Mouse (Mus musculus): Measurements from ENCODE around the gene Cdc42ep4. TPM values are rescaled to one million over a fixed set of nuclear protein-coding genes. Genes with fewer than 3 reads are reported as not detected.
A peak's percentile ranks its signal among the peaks of the same experiment; 100 is the strongest.

Gene Cdc42ep4
- polyA plus RNA-seq, 1 experiment from 2014 or later, result 78.2 TPM

DNA sequence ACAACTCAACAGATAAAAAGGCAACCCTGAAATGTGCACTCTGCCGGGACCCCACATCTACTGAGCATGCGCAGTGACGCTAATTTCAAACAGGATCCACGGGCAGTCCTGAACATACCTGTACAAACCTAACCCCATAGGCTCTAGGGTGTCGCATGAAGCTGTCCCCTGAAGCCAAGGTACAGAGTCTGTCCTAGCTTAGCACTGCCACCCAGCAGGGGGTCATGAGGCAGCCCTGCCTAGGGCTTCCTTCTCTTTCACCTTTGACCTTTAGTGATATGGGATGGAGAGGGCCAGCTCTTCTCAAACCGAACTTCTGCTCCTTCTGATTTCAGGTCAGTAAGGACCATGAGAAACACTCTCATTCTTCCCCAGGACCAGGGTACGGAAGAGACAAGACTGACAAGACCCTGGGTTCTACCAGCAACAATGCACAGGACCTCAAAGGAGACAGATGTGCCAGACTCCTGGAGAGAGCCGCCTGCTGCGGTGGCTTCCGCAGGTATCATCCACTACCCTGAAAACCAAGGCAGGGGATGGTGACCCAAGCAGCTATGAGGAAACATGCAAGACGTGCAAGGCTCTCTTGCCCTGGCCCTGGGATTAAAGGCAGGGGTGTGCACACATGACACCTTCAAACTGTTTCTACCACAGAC, 3.8 kb downstream of the Cdc42ep4 start:
- no peaks in the 10 kb centered on the region for H3K9me3 ChIP-seq (ENCODE audit: control insufficient read depth, low read length)
- peak overlapping the region; percentile 74 for H3K4me2 ChIP-seq (ENCODE audit: low read depth)
- 83% methylated on average over 11 of the region's 11 CpGs for WGBS
- H3K27ac ChIP-seq (ENCODE audit: low read depth, low read length), result no peak overlapping the region
- peak overlapping the region; percentile 95; the same call in 1 of the 2 replicates for H3K9ac ChIP-seq (ENCODE audit: low read length)
- DNase-seq (ENCODE audit: low spot score) (no peak), ATAC-seq (ENCODE audit: insufficient read depth, low FRiP score, low TSS enrichment) (no peak)
- H3K27me3 ChIP-seq (ENCODE audit: control insufficient read depth, insufficient read depth, low read length), result no peaks in the 10 kb centered on the region
- peak overlapping the region; percentile 95; the same call in 1 of the 2 replicates for H3K4me3 ChIP-seq (ENCODE audit: low read depth, low read length)
- peaks cover 25% of the 10 kb centered on the region for H3K4me1 ChIP-seq (ENCODE audit: control insufficient read depth, insufficient read depth, low read length)
- H3K36me3 ChIP-seq (ENCODE audit: control insufficient read depth, insufficient read depth, low read length), result peaks cover 14% of the 10 kb centered on the region

DNA sequence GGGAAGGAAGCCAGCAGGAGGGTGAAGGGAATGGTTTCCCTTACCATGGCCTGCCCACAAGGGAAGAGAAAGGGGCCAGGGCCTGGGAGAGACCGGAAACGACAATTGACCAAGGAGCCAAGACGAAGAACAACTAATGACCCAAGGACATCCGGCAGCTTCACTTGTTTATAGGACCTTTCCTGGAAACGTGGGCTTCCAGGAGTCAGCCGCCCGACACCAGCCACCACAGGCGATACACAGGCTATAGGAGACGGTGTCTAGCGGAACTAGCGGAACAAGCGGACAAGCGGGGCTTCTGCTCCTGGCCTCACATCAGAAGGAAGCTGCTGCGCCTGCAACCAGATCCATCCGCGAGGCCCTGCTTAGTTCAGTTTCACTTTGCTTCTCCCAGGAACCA, 4.6 kb downstream of the Cdc42ep4 start:
- Histone ChIP-seq H3K27me3 (ENCODE audit: control insufficient read depth, insufficient read depth, low read length) (no peaks in the 10 kb centered on the region), H3K27ac (ENCODE audit: low read depth, low read length) (no peak overlapping the region), H3K4me2 (ENCODE audit: low read depth) (no peak overlapping the region), H3K4me3 (ENCODE audit: low read depth, low read length) (no peak overlapping the region), H3K9ac (ENCODE audit: low read length) (peak overlapping the region; percentile 35), H3K9me3 (ENCODE audit: control insufficient read depth, low read length) (no peaks in the 10 kb centered on the region), H3K36me3 (ENCODE audit: control insufficient read depth, insufficient read depth, low read length) (peaks cover 19% of the 10 kb centered on the region), H3K4me1 (ENCODE audit: control insufficient read depth, insufficient read depth, low read length) (peaks cover 25% of the 10 kb centered on the region)
- 76% methylated on average over 16 of the region's 16 CpGs for WGBS
- DNase-seq (ENCODE audit: low spot score), result peak; percentile 62
- ATAC-seq (ENCODE audit: insufficient read depth, low FRiP score, low TSS enrichment), result no peak

DNA sequence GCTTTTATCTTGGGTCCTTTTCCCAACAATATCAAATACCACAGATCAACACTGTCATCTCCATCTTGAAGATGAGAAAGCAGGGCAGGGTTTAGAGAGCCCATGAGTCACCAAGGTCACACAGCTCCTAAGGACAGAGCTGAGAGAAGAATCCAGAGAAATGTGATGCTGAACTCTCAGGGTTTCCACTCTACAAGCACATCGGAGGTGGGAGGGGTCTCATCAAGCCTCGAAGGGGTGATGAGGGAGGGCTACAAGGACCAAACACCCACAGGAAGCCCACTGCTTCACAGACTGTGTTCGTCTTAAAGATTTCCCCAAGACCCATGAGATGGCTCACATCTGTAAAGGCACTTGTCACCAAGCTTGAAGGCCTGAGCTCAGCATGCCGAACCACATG, 5.7 kb downstream of the Cdc42ep4 start:
- ATAC-seq (ENCODE audit: insufficient read depth, low FRiP score, low TSS enrichment) (no peak), DNase-seq (ENCODE audit: low spot score) (no peak)
- Histone ChIP-seq H3K9me3 (ENCODE audit: control insufficient read depth, low read length) (no peaks in the 10 kb centered on the region), H3K4me2 (ENCODE audit: low read depth) (no peak overlapping the region), H3K27ac (ENCODE audit: low read depth, low read length) (no peak overlapping the region), H3K27me3 (ENCODE audit: control insufficient read depth, insufficient read depth, low read length) (no peaks in the 10 kb centered on the region), H3K36me3 (ENCODE audit: control insufficient read depth, insufficient read depth, low read length) (peaks cover 19% of the 10 kb centered on the region), H3K4me1 (ENCODE audit: control insufficient read depth, insufficient read depth, low read length) (peaks cover 25% of the 10 kb centered on the region), H3K4me3 (ENCODE audit: low read depth, low read length) (no peak overlapping the region), H3K9ac (ENCODE audit: low read length) (no peak overlapping the region)
- 83% methylated on average over 4 of the region's 4 CpGs for WGBS

DNA sequence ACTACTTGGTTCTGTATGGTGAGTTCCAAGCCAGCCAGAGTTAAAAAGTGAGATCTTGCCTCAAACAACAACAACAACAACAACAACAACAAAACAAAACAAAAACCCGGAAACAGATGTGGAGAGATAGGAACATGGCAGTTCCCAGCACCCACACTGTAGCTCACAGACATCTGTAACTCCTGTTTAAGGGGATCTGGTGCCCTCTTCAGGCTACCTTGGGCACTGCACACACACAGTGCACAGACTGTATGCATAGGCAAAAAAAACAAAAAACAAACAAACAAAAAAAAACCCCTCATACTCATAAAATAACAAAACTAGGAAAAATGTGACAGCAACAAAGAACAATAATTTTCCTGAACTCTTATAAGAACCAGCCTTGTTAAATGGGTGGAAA, 8.7 kb downstream of the Cdc42ep4 start:
- peaks cover 17% of the 10 kb centered on the region for H3K36me3 ChIP-seq (ENCODE audit: control insufficient read depth, insufficient read depth, low read length)
- H3K27ac ChIP-seq (ENCODE audit: low read depth, low read length), result no peak overlapping the region
- H3K4me3 ChIP-seq (ENCODE audit: low read depth, low read length), result no peak overlapping the region
- no peak overlapping the region for H3K4me2 ChIP-seq (ENCODE audit: low read depth)
- H3K4me1 ChIP-seq (ENCODE audit: control insufficient read depth, insufficient read depth, low read length), result peaks cover 14% of the 10 kb centered on the region
- DNase-seq (ENCODE audit: low spot score), result no peak
- no peak for ATAC-seq (ENCODE audit: insufficient read depth, low FRiP score, low TSS enrichment)
- WGBS, result 100% methylated on average over 1 of the region's 1 CpGs
- H3K9ac ChIP-seq (ENCODE audit: low read length), result no peak overlapping the region
- H3K27me3 ChIP-seq (ENCODE audit: control insufficient read depth, insufficient read depth, low read length), result no peaks in the 10 kb centered on the region
- H3K9me3 ChIP-seq (ENCODE audit: control insufficient read depth, low read length), result no peaks in the 10 kb centered on the region

DNA sequence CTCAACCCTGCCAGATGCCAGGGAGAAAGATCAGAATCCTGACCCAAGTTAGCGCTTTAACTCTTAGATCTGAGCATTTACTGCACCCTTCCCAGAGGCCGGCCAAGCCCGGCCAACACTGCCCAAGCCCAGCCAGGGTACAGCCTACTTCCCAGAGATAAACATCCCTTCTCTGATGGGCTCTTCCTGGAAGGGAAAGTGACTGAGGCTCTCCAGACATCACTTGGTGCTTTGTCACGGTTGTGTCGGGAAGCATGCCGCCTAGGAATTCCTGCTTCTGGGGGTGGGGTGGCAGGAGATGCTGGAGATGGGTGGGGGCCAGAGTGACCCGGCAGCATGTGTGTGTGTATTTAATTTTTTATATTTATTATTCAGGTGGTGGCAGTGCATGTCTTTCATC, 11.6 kb downstream of the Cdc42ep4 start:
- Histone ChIP-seq H3K4me1 (ENCODE audit: control insufficient read depth, insufficient read depth, low read length) (peaks cover 7% of the 10 kb centered on the region), H3K27ac (ENCODE audit: low read depth, low read length) (no peak overlapping the region), H3K9me3 (ENCODE audit: control insufficient read depth, low read length) (no peaks in the 10 kb centered on the region), H3K27me3 (ENCODE audit: control insufficient read depth, insufficient read depth, low read length) (no peaks in the 10 kb centered on the region), H3K9ac (ENCODE audit: low read length) (no peak overlapping the region), H3K4me3 (ENCODE audit: low read depth, low read length) (no peak overlapping the region), H3K4me2 (ENCODE audit: low read depth) (no peak overlapping the region), H3K36me3 (ENCODE audit: control insufficient read depth, insufficient read depth, low read length) (peaks cover 13% of the 10 kb centered on the region; the same call in 1 of the 2 replicates)
- WGBS, result 85% methylated on average over 7 of the region's 7 CpGs
- ATAC-seq (ENCODE audit: insufficient read depth, low FRiP score, low TSS enrichment), result no peak
- DNase-seq (ENCODE audit: low spot score), result no peak

DNA sequence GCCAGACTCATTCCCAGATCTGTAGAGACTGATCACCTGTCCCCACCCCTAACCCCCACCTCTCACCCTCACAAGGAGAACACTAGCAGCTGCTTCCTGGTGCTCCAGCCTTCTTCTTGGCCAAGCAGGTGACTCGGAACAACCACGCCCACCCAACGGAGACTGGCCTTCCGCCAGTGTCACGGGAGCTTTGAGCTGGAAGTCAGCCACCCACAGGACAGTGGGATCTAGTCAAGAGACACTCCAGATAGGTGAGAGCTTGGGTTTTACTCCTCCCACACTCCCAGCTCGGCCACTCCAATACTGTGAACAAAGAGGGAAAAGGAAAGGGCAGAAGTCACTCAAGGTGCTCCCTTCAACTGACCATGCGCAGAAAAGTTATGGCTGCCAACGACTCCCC, 12.5 kb downstream of the Cdc42ep4 start:
- WGBS, result 94% methylated on average over 8 of the region's 8 CpGs
- no peaks in the 10 kb centered on the region for H3K9me3 ChIP-seq (ENCODE audit: control insufficient read depth, low read length)
- no peak overlapping the region for H3K9ac ChIP-seq (ENCODE audit: low read length)
- no peak overlapping the region for H3K4me2 ChIP-seq (ENCODE audit: low read depth)
- H3K27me3 ChIP-seq (ENCODE audit: control insufficient read depth, insufficient read depth, low read length), result no peaks in the 10 kb centered on the region
- H3K36me3 ChIP-seq (ENCODE audit: control insufficient read depth, insufficient read depth, low read length), result peaks cover 13% of the 10 kb centered on the region; the same call in 1 of the 2 replicates
- H3K27ac ChIP-seq (ENCODE audit: low read depth, low read length), result no peak overlapping the region
- DNase-seq (ENCODE audit: low spot score), result no peak
- H3K4me3 ChIP-seq (ENCODE audit: low read depth, low read length), result no peak overlapping the region
- no peak for ATAC-seq (ENCODE audit: insufficient read depth, low FRiP score, low TSS enrichment)
- peaks cover 16% of the 10 kb centered on the region for H3K4me1 ChIP-seq (ENCODE audit: control insufficient read depth, insufficient read depth, low read length)

DNA sequence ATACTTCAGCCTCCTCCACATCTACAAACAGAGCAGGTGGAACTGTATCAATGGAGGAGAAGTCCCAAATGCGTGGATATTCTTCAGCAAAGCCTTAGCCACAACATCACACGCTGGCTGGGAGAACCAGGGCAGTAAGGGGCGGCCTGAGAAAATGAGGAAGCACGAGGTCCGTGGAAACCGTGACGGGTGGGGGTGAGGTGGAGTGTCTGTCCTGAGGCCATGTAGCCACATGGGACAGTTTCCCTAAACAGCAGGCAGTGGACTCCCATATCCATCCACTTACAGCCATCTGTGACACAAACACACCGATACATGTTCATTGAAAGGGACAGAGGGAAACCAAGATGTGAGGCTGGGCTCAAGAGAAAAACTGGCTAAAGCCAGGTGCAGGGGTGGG, 13.8 kb downstream of the Cdc42ep4 start:
- Histone ChIP-seq H3K4me2 (ENCODE audit: low read depth) (no peak overlapping the region), H3K36me3 (ENCODE audit: control insufficient read depth, insufficient read depth, low read length) (peaks cover 5% of the 10 kb centered on the region; the same call in 1 of the 2 replicates), H3K27me3 (ENCODE audit: control insufficient read depth, insufficient read depth, low read length) (no peaks in the 10 kb centered on the region), H3K9me3 (ENCODE audit: control insufficient read depth, low read length) (no peaks in the 10 kb centered on the region), H3K4me1 (ENCODE audit: control insufficient read depth, insufficient read depth, low read length) (peaks cover 24% of the 10 kb centered on the region), H3K27ac (ENCODE audit: low read depth, low read length) (no peak overlapping the region), H3K9ac (ENCODE audit: low read length) (no peak overlapping the region), H3K4me3 (ENCODE audit: low read depth, low read length) (no peak overlapping the region)
- DNase-seq (ENCODE audit: low spot score), result no peak
- 90% methylated on average over 8 of the region's 8 CpGs for WGBS
- no peak for ATAC-seq (ENCODE audit: insufficient read depth, low FRiP score, low TSS enrichment)

DNA sequence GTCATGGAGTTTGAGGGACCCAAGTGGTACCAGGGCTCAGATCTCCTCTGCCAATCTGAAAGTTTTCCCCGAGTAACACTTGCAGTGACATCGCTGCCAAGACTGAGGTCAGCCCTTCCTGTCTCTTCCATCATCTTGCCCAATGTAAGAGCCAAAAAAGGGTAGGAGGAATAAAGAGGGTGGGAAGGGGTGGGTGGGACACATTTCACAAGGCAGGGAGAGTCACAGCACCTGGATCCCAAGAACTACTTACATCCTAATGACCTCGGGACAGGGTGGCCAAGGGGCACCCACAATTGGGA, 14.2 kb downstream of the Cdc42ep4 start:
- no peak for ATAC-seq (ENCODE audit: insufficient read depth, low FRiP score, low TSS enrichment)
- no peak overlapping the region for H3K4me3 ChIP-seq (ENCODE audit: low read depth, low read length)
- DNase-seq (ENCODE audit: low spot score), result no peak
- peaks cover 3% of the 10 kb centered on the region; the same call in 1 of the 2 replicates for H3K36me3 ChIP-seq (ENCODE audit: control insufficient read depth, insufficient read depth, low read length)
- 87% methylated on average over 3 of the region's 3 CpGs for WGBS
- no peaks in the 10 kb centered on the region for H3K9me3 ChIP-seq (ENCODE audit: control insufficient read depth, low read length)
- no peak overlapping the region for H3K9ac ChIP-seq (ENCODE audit: low read length)
- no peaks in the 10 kb centered on the region for H3K27me3 ChIP-seq (ENCODE audit: control insufficient read depth, insufficient read depth, low read length)
- no peak overlapping the region for H3K27ac ChIP-seq (ENCODE audit: low read depth, low read length)
- H3K4me1 ChIP-seq (ENCODE audit: control insufficient read depth, insufficient read depth, low read length), result peaks cover 24% of the 10 kb centered on the region
- H3K4me2 ChIP-seq (ENCODE audit: low read depth), result no peak overlapping the region

DNA sequence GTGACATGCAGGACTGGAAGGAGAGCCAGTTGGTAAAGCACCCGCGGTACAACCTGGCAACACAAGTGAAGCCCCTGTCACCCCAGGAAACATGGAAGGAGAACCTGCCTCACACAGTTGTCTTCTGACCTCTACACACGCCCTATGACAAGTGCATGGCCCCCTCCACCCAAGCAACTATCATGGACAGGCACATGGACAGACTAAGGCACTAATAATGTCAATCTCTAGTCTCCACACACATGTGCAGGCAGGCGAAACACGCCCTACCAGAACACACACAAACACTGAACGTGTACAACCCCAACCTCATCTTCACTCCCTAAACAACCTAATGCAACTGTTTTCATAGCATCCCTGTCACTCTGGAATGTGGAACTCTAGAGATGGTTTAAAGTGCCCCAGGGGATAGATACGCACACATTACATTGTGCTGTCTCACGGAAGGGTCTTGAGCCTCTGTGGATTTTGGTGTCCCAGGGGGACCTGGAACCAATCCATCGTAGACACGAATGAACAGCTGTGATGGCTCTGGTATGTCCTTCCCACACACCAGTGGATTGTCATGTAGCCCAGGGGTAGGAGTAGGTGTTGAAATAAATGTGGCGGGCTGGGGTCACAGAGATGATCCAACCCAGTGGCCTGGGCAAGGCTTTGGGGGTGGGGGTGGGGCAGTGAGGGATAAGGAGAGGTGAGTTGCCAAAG, 14.7 kb downstream of the Cdc42ep4 start:
- peaks cover 24% of the 10 kb centered on the region for H3K4me1 ChIP-seq (ENCODE audit: control insufficient read depth, insufficient read depth, low read length)
- H3K36me3 ChIP-seq (ENCODE audit: control insufficient read depth, insufficient read depth, low read length), result no peaks in the 10 kb centered on the region; the same call in 1 of the 2 replicates
- no peak overlapping the region for H3K27ac ChIP-seq (ENCODE audit: low read depth, low read length)
- no peak overlapping the region for H3K4me2 ChIP-seq (ENCODE audit: low read depth)
- no peaks in the 10 kb centered on the region for H3K27me3 ChIP-seq (ENCODE audit: control insufficient read depth, insufficient read depth, low read length)
- no peak overlapping the region for H3K9ac ChIP-seq (ENCODE audit: low read length)
- ATAC-seq (ENCODE audit: insufficient read depth, low FRiP score, low TSS enrichment), result no peak
- 81% methylated on average over 11 of the region's 11 CpGs for WGBS
- H3K9me3 ChIP-seq (ENCODE audit: control insufficient read depth, low read length), result no peaks in the 10 kb centered on the region
- no peak for DNase-seq (ENCODE audit: low spot score)
- H3K4me3 ChIP-seq (ENCODE audit: low read depth, low read length), result no peak overlapping the region

Data from neural tube, embryonic 11.5 days (tissue).